Mouse (Mus musculus): Measurements from ENCODE around the gene Tnip1. TPM values are rescaled to one million over a fixed set of nuclear protein-coding genes. Genes with fewer than 3 reads are reported as not detected.
A peak's percentile ranks its signal among the peaks of the same experiment; 100 is the strongest.

Gene Tnip1
- polyA plus RNA-seq, 1 experiment from 2014 or later = 11.4 TPM

DNA sequence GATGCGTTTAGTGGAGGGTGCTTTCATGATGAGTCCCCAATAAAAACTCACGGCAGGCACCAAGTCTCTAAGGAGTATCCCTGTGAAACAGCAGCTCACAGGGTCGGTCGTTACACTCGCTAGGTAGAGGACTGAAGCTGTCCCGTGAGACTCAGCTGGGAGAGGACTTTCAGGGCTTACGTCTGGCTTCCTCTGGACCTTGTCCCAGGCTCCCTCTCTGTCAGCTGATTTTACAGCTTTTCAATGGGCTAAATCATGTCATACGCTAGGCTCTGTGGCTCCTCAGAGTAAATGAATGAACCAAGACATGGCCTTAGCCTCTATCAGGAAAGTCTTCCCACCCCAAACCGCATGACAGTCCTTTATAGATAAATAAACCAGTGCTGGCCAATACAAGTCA lies 68.1 kb downstream of the Tnip1 start:
- Histone ChIP-seq H3K36me3 (ENCODE audit: control insufficient read depth, insufficient read depth, low read length) (no peaks in the 10 kb centered on the region), H3K9me3 (ENCODE audit: control insufficient read depth, low read length) (no peaks in the 10 kb centered on the region), H3K4me1 (replicated peaks; ENCODE audit: control insufficient read depth, insufficient read depth, low read length) (no peaks in the 10 kb centered on the region), H3K4me3 (ENCODE audit: low read depth, low read length) (no peak overlapping the region), H3K27me3 (replicated peaks; ENCODE audit: control insufficient read depth, insufficient read depth, low read length) (no peaks in the 10 kb centered on the region), H3K4me2 (no peak overlapping the region), H3K27ac (ENCODE audit: low read depth, low read length) (no peak overlapping the region), H3K9ac (ENCODE audit: low read depth, low read length) (no peak overlapping the region)
- 78% methylated on average over 9 of the region's 9 CpGs for WGBS
- no peak for DNase-seq (ENCODE audit: low spot score)
- ATAC-seq (replicated peaks; ENCODE audit: low FRiP score) = no peak

DNA sequence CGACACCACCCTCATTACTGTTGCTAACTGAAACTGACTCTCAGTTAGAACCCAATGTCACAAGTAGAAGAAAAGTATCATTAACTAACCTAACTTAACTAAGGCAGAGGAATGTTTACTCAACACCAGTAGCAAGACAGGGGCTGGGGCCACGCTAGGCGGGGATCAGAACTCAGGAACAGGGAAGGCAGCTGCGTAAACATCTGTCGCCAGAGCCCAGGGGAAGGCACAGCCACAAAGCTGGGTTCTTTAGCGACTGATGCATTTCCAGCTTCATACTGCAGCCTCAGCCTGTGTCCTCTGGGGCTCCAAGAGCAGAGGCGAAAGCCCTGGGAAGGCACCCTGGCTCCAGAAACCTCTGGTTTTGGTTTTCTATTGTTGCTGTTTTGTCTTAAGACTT lies 70.6 kb downstream of the Tnip1 start:
- H3K4me1 ChIP-seq (replicated peaks; ENCODE audit: control insufficient read depth, insufficient read depth, low read length) = no peaks in the 10 kb centered on the region
- no peak for ATAC-seq (replicated peaks; ENCODE audit: low FRiP score)
- no peak overlapping the region for H3K4me3 ChIP-seq (ENCODE audit: low read depth, low read length)
- 57% methylated on average over 7 of the region's 7 CpGs for WGBS
- no peaks in the 10 kb centered on the region for H3K36me3 ChIP-seq (ENCODE audit: control insufficient read depth, insufficient read depth, low read length)
- H3K9ac ChIP-seq (ENCODE audit: low read depth, low read length) = no peak overlapping the region
- no peak overlapping the region for H3K27ac ChIP-seq (ENCODE audit: low read depth, low read length)
- no peak overlapping the region for H3K4me2 ChIP-seq
- no peaks in the 10 kb centered on the region for H3K27me3 ChIP-seq (replicated peaks; ENCODE audit: control insufficient read depth, insufficient read depth, low read length)
- DNase-seq (ENCODE audit: low spot score) = no peak
- H3K9me3 ChIP-seq (ENCODE audit: control insufficient read depth, low read length) = no peaks in the 10 kb centered on the region

GRCm38 (mm10) chr11:54891341-54891740 lies 71.4 kb downstream of the Tnip1 start:
- 73% methylated on average over 5 of the region's 5 CpGs for WGBS
- Histone ChIP-seq H3K4me3 (ENCODE audit: low read depth, low read length) (no peak overlapping the region), H3K4me2 (no peak overlapping the region), H3K4me1 (replicated peaks; ENCODE audit: control insufficient read depth, insufficient read depth, low read length) (no peaks in the 10 kb centered on the region), H3K9ac (ENCODE audit: low read depth, low read length) (no peak overlapping the region), H3K27me3 (replicated peaks; ENCODE audit: control insufficient read depth, insufficient read depth, low read length) (no peaks in the 10 kb centered on the region), H3K9me3 (ENCODE audit: control insufficient read depth, low read length) (no peaks in the 10 kb centered on the region), H3K36me3 (ENCODE audit: control insufficient read depth, insufficient read depth, low read length) (no peaks in the 10 kb centered on the region), H3K27ac (ENCODE audit: low read depth, low read length) (no peak overlapping the region)
- DNase-seq (ENCODE audit: low spot score) (no peak), ATAC-seq (replicated peaks; ENCODE audit: low FRiP score) (no peak)

- no peaks in the 10 kb centered on the region for H3K9me3 ChIP-seq (ENCODE audit: control insufficient read depth, low read length)
- WGBS = 60% methylated on average over 6 of the region's 6 CpGs
Observed at GRCm38 (mm10) chr11:54887927-54888326, 74.8 kb downstream of the Tnip1 start.

DNA sequence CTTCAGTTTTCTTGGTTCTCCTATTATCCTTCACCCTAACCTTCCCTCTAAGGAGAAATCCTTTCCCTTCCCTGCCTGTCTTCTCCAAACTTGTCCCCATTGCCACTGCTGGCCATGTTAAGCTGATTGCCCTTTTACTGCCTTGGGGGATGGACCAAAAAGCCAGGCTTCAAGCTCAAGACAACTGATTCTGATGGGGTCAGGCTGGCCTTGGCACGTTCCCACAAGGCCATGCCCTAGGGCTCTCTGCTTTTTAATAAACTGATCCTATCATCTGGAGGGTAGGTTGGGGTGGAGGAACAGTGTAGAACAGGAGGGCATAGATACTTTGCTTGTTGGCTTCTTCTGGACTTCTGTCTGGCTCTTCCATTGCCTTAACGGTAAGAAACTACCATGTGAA lies 77.3 kb downstream of the Tnip1 start:
- no peak overlapping the region for H3K9ac ChIP-seq (ENCODE audit: low read depth, low read length)
- no peaks in the 10 kb centered on the region for H3K36me3 ChIP-seq (ENCODE audit: control insufficient read depth, insufficient read depth, low read length)
- H3K27ac ChIP-seq (ENCODE audit: low read depth, low read length) = 0 out of 2 replicates have a peak overlapping the region, but pooled peaks have one; percentile 22
- no peak for DNase-seq (ENCODE audit: low spot score)
- no peaks in the 10 kb centered on the region for H3K9me3 ChIP-seq (ENCODE audit: control insufficient read depth, low read length)
- H3K27me3 ChIP-seq (replicated peaks; ENCODE audit: control insufficient read depth, insufficient read depth, low read length) = no peaks in the 10 kb centered on the region
- WGBS = 93% methylated on average over 2 of the region's 2 CpGs
- H3K4me1 ChIP-seq (replicated peaks; ENCODE audit: control insufficient read depth, insufficient read depth, low read length) = peaks cover 12% of the 10 kb centered on the region
- H3K4me2 ChIP-seq = no peak overlapping the region
- no peak for ATAC-seq (replicated peaks; ENCODE audit: low FRiP score)
- no peak overlapping the region for H3K4me3 ChIP-seq (ENCODE audit: low read depth, low read length)

More at GRCm38 (mm10) chr11:54887927-54888326, 74.8 kb downstream of the Tnip1 start:
- Histone ChIP-seq H3K27ac (ENCODE audit: low read depth, low read length) (no peak overlapping the region), H3K9ac (ENCODE audit: low read depth, low read length) (no peak overlapping the region), H3K4me1 (replicated peaks; ENCODE audit: control insufficient read depth, insufficient read depth, low read length) (peaks cover 5% of the 10 kb centered on the region; the same call in 1 of the 2 replicates), H3K4me3 (ENCODE audit: low read depth, low read length) (no peak overlapping the region), H3K27me3 (replicated peaks; ENCODE audit: control insufficient read depth, insufficient read depth, low read length) (no peaks in the 10 kb centered on the region), H3K36me3 (ENCODE audit: control insufficient read depth, insufficient read depth, low read length) (no peaks in the 10 kb centered on the region), H3K4me2 (no peak overlapping the region)
- no peak for ATAC-seq (replicated peaks; ENCODE audit: low FRiP score)
- DNase-seq (ENCODE audit: low spot score) = no peak

- Histone ChIP-seq H3K9me3 (ENCODE audit: control insufficient read depth, low read length) (no peaks in the 10 kb centered on the region), H3K36me3 (ENCODE audit: control insufficient read depth, insufficient read depth, low read length) (no peaks in the 10 kb centered on the region), H3K4me2 (no peak overlapping the region), H3K27me3 (replicated peaks; ENCODE audit: control insufficient read depth, insufficient read depth, low read length) (no peaks in the 10 kb centered on the region), H3K4me3 (ENCODE audit: low read depth, low read length) (no peak overlapping the region), H3K4me1 (replicated peaks; ENCODE audit: control insufficient read depth, insufficient read depth, low read length) (peaks cover 14% of the 10 kb centered on the region), H3K9ac (ENCODE audit: low read depth, low read length) (no peak overlapping the region), H3K27ac (ENCODE audit: low read depth, low read length) (peak overlapping the region; percentile 54; the same call in 1 of the 2 replicates)
- no peak for DNase-seq (ENCODE audit: low spot score)
- 0 out of 2 replicates have a peak, but pooled peaks have one; percentile 26 for ATAC-seq (replicated peaks; ENCODE audit: low FRiP score)
- 22% methylated on average over 5 of the region's 5 CpGs for WGBS
Observed at GRCm38 (mm10) chr11:54884937-54885336, 77.8 kb downstream of the Tnip1 start.

DNA sequence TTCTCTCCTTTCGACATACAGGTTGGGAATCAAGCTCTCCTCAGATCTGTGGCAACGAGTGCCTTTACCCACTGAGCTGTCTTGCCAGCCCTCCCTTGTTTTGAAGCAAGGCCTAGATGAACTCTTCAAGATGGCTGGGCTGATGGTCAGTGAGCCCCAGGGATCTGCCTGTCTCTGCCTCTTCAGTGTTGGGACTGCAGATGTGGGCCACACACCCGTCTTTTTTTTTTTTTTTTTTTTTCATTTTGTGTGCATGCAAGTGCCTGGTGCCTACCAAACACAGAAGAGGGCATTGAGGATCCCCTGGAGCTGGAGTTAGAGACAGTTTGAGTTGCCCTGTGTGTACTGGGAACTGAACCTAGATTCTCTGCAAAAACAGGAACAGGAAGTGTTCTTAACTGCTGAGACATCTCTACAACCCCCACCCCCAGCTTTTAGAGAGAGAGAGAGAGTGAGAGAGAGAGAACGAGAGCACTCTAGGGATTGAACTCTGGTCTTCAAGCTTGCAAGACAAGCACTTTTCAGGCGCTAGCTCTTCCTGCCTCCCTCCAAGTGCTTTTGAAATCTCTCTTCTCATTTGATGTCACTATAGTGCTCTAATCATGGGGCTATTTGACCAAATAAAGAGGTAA lies 78.4 kb downstream of the Tnip1 start:
- Histone ChIP-seq H3K27me3 (replicated peaks; ENCODE audit: control insufficient read depth, insufficient read depth, low read length) (no peaks in the 10 kb centered on the region), H3K4me3 (ENCODE audit: low read depth, low read length) (no peak overlapping the region), H3K4me1 (replicated peaks; ENCODE audit: control insufficient read depth, insufficient read depth, low read length) (peaks cover 19% of the 10 kb centered on the region), H3K9ac (ENCODE audit: low read depth, low read length) (no peak overlapping the region), H3K9me3 (ENCODE audit: control insufficient read depth, low read length) (no peaks in the 10 kb centered on the region), H3K4me2 (no peak overlapping the region), H3K27ac (ENCODE audit: low read depth, low read length) (peak overlapping the region; percentile 54; the same call in 1 of the 2 replicates), H3K36me3 (ENCODE audit: control insufficient read depth, insufficient read depth, low read length) (no peaks in the 10 kb centered on the region)
- no peak for ATAC-seq (replicated peaks; ENCODE audit: low FRiP score)
- DNase-seq (ENCODE audit: low spot score) = no peak
- WGBS = 60% methylated on average over 5 of the region's 5 CpGs

DNA sequence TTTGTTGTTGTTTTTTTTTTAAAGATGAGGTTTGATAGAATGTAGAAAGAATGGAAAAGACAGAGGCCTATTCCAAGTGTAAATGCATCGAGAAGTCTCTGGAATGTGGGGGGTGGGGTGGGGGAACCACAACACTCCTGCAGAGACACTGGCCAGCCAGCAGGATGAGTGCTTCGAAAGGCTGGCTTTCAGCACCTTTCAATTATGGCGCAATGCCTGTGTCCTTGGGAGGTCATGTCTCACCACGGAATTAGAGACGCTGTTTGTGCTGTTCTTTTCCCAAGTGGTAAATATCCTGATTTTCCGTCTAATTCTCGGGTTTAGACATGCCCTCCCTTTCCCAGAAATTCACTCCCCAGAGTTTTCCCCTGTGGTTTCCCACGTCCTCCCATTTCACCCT lies 80.0 kb downstream of the Tnip1 start:
- no peak for DNase-seq (ENCODE audit: low spot score)
- Histone ChIP-seq H3K9ac (ENCODE audit: low read depth, low read length) (no peak overlapping the region), H3K4me3 (ENCODE audit: low read depth, low read length) (no peak overlapping the region), H3K4me1 (replicated peaks; ENCODE audit: control insufficient read depth, insufficient read depth, low read length) (peaks cover 19% of the 10 kb centered on the region), H3K4me2 (no peak overlapping the region), H3K27me3 (replicated peaks; ENCODE audit: control insufficient read depth, insufficient read depth, low read length) (no peaks in the 10 kb centered on the region), H3K36me3 (ENCODE audit: control insufficient read depth, insufficient read depth, low read length) (no peaks in the 10 kb centered on the region), H3K9me3 (ENCODE audit: control insufficient read depth, low read length) (no peaks in the 10 kb centered on the region), H3K27ac (ENCODE audit: low read depth, low read length) (no peak overlapping the region; the same call in 1 of the 2 replicates)
- WGBS = 57% methylated on average over 8 of the region's 8 CpGs
- no peak for ATAC-seq (replicated peaks; ENCODE audit: low FRiP score)

DNA sequence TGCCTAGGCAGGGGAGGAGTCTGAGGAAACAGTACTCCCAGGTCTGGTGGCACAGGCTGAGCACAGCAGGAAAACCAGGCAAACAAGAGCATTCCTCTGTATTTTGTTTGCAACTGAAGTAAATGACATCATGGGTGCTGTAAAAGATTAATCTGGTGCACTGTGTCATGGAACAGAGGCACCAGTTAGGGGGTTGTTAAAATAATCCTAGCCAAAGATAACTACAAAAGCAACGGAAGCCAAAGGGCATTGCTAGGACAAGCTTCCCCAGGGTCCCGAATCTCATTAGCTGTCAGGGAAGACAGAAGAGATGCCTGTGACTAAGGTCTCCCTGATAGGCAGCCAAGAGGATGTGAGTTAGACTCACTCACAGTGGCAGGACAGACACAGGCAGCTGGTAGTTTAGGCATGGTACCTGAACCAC lies 81.7 kb downstream of the Tnip1 start:
- H3K4me2 ChIP-seq = no peak overlapping the region
- no peak overlapping the region for H3K9ac ChIP-seq (ENCODE audit: low read depth, low read length)
- 33% methylated on average over 2 of the region's 2 CpGs for WGBS
- peaks cover 19% of the 10 kb centered on the region for H3K4me1 ChIP-seq (replicated peaks; ENCODE audit: control insufficient read depth, insufficient read depth, low read length)
- no peaks in the 10 kb centered on the region for H3K27me3 ChIP-seq (replicated peaks; ENCODE audit: control insufficient read depth, insufficient read depth, low read length)
- H3K27ac ChIP-seq (ENCODE audit: low read depth, low read length) = no peak overlapping the region
- no peaks in the 10 kb centered on the region for H3K36me3 ChIP-seq (ENCODE audit: control insufficient read depth, insufficient read depth, low read length)
- no peaks in the 10 kb centered on the region for H3K9me3 ChIP-seq (ENCODE audit: control insufficient read depth, low read length)
- no peak overlapping the region for H3K4me3 ChIP-seq (ENCODE audit: low read depth, low read length)
- no peak for DNase-seq (ENCODE audit: low spot score)
- ATAC-seq (replicated peaks; ENCODE audit: low FRiP score) = no peak
